8 mouse cellular contexts compared by ENCODE assay signal in the genomic region with DNA sequence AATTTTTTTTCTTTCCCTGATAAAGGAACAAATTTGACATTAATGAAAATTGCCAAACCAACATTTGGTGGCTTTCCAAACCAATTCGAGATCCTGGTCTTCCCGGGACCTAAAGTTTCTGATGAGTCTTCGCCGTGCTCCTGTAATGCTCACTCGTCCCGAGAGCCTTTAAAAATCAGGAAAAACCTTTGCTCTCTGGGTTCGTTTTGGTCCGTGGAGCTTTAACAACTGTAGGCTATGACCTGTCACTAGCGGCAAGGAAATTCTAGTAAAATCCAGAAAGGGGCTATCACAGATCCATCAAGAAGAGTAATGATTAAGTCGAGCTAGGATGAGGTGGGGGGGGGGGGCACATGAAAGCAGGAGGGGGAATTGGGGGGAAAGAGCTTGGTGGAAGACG. TPM values are rescaled to one million over a fixed set of nuclear protein-coding genes. Genes with fewer than 3 reads are reported as not detected.
DNase-seq lines count a peak whose midpoint lies in the region; ATAC-seq lines count a peak whose summit lies in the region.

No protein-coding gene starts in this region.

- H3K36me3 ChIP-seq in lung, embryonic 15.5 days: peaks cover 40% of the 10 kb centered on the region
- H3K36me3 ChIP-seq in embryonic facial prominence, embryonic 15.5 days: peaks cover 38% of the 10 kb centered on the region
- peaks cover 39% of the 10 kb centered on the region for H3K36me3 ChIP-seq in neural tube, embryonic 15.5 days

- peak overlapping the region; percentile 72 for H3K4me3 ChIP-seq in lung, embryonic 15.5 days
- H3K4me3 ChIP-seq in embryonic facial prominence, embryonic 15.5 days (replicated peaks): peak overlapping the region; percentile 57
- peak overlapping the region; percentile 67 for H3K4me3 ChIP-seq in neural tube, embryonic 15.5 days (replicated peaks)

- no peaks in the 10 kb centered on the region for H3K27me3 ChIP-seq in lung, embryonic 15.5 days
- no peaks in the 10 kb centered on the region for H3K27me3 ChIP-seq in embryonic facial prominence, embryonic 15.5 days
- H3K27me3 ChIP-seq in neural tube, embryonic 15.5 days (replicated peaks): no peaks in the 10 kb centered on the region

- H3K27ac ChIP-seq in lung, embryonic 15.5 days: peak overlapping the region; percentile 86
- H3K27ac ChIP-seq in embryonic facial prominence, embryonic 15.5 days (replicated peaks): peak overlapping the region; percentile 88
- H3K27ac ChIP-seq in neural tube, embryonic 15.5 days (replicated peaks): peak overlapping the region; percentile 89

- peaks cover 15% of the 10 kb centered on the region for H3K4me1 ChIP-seq in lung, embryonic 15.5 days
- peaks cover 4% of the 10 kb centered on the region; the same call in 1 of the 2 replicates for H3K4me1 ChIP-seq in embryonic facial prominence, embryonic 15.5 days
- H3K4me1 ChIP-seq in neural tube, embryonic 15.5 days: peaks cover 19% of the 10 kb centered on the region

- no peaks in the 10 kb centered on the region for H3K9me3 ChIP-seq in lung, embryonic 15.5 days
- no peaks in the 10 kb centered on the region for H3K9me3 ChIP-seq in embryonic facial prominence, embryonic 15.5 days (replicated peaks)
- H3K9me3 ChIP-seq in neural tube, embryonic 15.5 days (replicated peaks): no peaks in the 10 kb centered on the region

- under 1% methylated on average over 11 of the region's 11 CpGs for WGBS in lung, embryonic 15.5 days
- WGBS in embryonic facial prominence, embryonic 15.5 days: 2% methylated on average over 11 of the region's 11 CpGs
- WGBS in neural tube, embryonic 15.5 days: 5% methylated on average over 10 of the region's 11 CpGs

- peak overlapping the region; percentile 53 for H3K4me2 ChIP-seq in lung, embryonic 15.5 days
- peak overlapping the region; percentile 56 for H3K4me2 ChIP-seq in embryonic facial prominence, embryonic 15.5 days (replicated peaks)
- peak overlapping the region; percentile 62 for H3K4me2 ChIP-seq in neural tube, embryonic 15.5 days

- H3K9ac ChIP-seq in lung, embryonic 15.5 days: peak overlapping the region; percentile 84
- H3K9ac ChIP-seq in embryonic facial prominence, embryonic 15.5 days: peak overlapping the region; percentile 57
- peak overlapping the region; percentile 80 for H3K9ac ChIP-seq in neural tube, embryonic 15.5 days (replicated peaks)

- DNase-seq in lung, postnatal 25 days (ENCODE audit: low spot score): no peak
- peak; percentile 29 for DNase-seq in kidney, postnatal 14 days
- no peak for DNase-seq in gastrocnemius, adult 18-20 months (ENCODE audit: low spot score)
- no peak for DNase-seq in spleen, postnatal 4 days (ENCODE audit: low spot score in 2 of 2)
- DNase-seq in adrenal gland, adult 2 months: no peak

- 0 out of 2 replicates have a peak, but pooled peaks have one; percentile 2 for ATAC-seq in lung, embryonic 15.5 days (ENCODE audit: borderline replicate concordance, extremely low read depth, low FRiP score, low TSS enrichment)
- no peak for ATAC-seq in embryonic facial prominence, embryonic 15.5 days (ENCODE audit: insufficient number of reproducible peaks, low FRiP score, low TSS enrichment, low read depth)
- no peak; the same call in 1 of the 2 replicates for ATAC-seq in neural tube, embryonic 15.5 days (ENCODE audit: low FRiP score)

RNA-seq across cellular contexts. Expression of a gene that starts 0.6 kb away (rescaled TPM):
- 171 and 175 TPM in 2 replicates for polyA plus RNA-seq in lung, embryonic 15.5 days (2015; fragmentation: Nextera tagmentation; extraction: Ambion mirVana)
- polyA plus RNA-seq in embryonic facial prominence, embryonic 15.5 days (2015; fragmentation: Nextera tagmentation; extraction: Ambion mirVana): 136 and 145 TPM in 2 replicates
- 77.2 and 88.4 TPM in 2 replicates for polyA plus RNA-seq in neural tube, embryonic 15.5 days (2015; fragmentation: Nextera tagmentation; extraction: Ambion mirVana)
- total RNA-seq in gastrocnemius, adult 18-20 months (2021): 10 to 100 TPM; 36.7 to 37.9 TPM
- 10 to 100 TPM; 74.6 to 85.9 TPM for total RNA-seq in adrenal gland, adult 2 months (2021)
- polyA plus RNA-seq in adrenal gland, adult 2 months (2012; rRNA removed): 6.5 and 8.0 TPM in 2 replicates

RNA-seq across cellular contexts. Expression of a gene that starts 9.4 kb away (rescaled TPM):
- polyA plus RNA-seq in lung, embryonic 15.5 days (2015; fragmentation: Nextera tagmentation; extraction: Ambion mirVana): 62.2 and 63.9 TPM in 2 replicates
- 82.4 and 84.0 TPM in 2 replicates for polyA plus RNA-seq in embryonic facial prominence, embryonic 15.5 days (2015; fragmentation: Nextera tagmentation; extraction: Ambion mirVana)
- polyA plus RNA-seq in neural tube, embryonic 15.5 days (2015; fragmentation: Nextera tagmentation; extraction: Ambion mirVana): 53.8 and 56.8 TPM in 2 replicates
- total RNA-seq in gastrocnemius, adult 18-20 months (2021): 10 to 100 TPM; 38.2 to 40.1 TPM
- 10 to 100 TPM; 73.1 to 74.1 TPM for total RNA-seq in adrenal gland, adult 2 months (2021)
- polyA plus RNA-seq in adrenal gland, adult 2 months (2012; rRNA removed): 296 and 305 TPM in 2 replicates

RNA-seq across cellular contexts. Expression of a gene that starts 18.4 kb away (rescaled TPM):
- 1.3 and 8.2 TPM in 2 replicates for polyA plus RNA-seq in lung, embryonic 15.5 days (2015; fragmentation: Nextera tagmentation; extraction: Ambion mirVana)
- polyA plus RNA-seq in embryonic facial prominence, embryonic 15.5 days (2015; fragmentation: Nextera tagmentation; extraction: Ambion mirVana): 0.41 and 0.47 TPM in 2 replicates
- 0.19 and 43.5 TPM in 2 replicates for polyA plus RNA-seq in neural tube, embryonic 15.5 days (2015; fragmentation: Nextera tagmentation; extraction: Ambion mirVana)
- not detected for total RNA-seq in gastrocnemius, adult 18-20 months (2021)
- total RNA-seq in adrenal gland, adult 2 months (2021): not detected
- polyA plus RNA-seq in adrenal gland, adult 2 months (2012; rRNA removed): 0.27 TPM in 1 of 2 replicates, not detected in the other

RNA-seq across cellular contexts. Expression of a gene that starts 29.9 kb away (rescaled TPM):
- polyA plus RNA-seq in lung, embryonic 15.5 days (2015; fragmentation: Nextera tagmentation; extraction: Ambion mirVana): 83.0 and 83.6 TPM in 2 replicates
- polyA plus RNA-seq in embryonic facial prominence, embryonic 15.5 days (2015; fragmentation: Nextera tagmentation; extraction: Ambion mirVana): 74.2 and 78.2 TPM in 2 replicates
- polyA plus RNA-seq in neural tube, embryonic 15.5 days (2015; fragmentation: Nextera tagmentation; extraction: Ambion mirVana): 72.2 and 76.1 TPM in 2 replicates
- 1 to 10 TPM; 7.0 to 8.2 TPM for total RNA-seq in gastrocnemius, adult 18-20 months (2021)
- total RNA-seq in adrenal gland, adult 2 months (2021): 10 to 100 TPM; 53.7 to 59.5 TPM
- 53.9 and 56.7 TPM in 2 replicates for polyA plus RNA-seq in adrenal gland, adult 2 months (2012; rRNA removed)

RNA-seq across cellular contexts. Expression of a gene that starts 52.9 kb away (rescaled TPM):
- 1.3 and 1.8 TPM in 2 replicates for polyA plus RNA-seq in lung, embryonic 15.5 days (2015; fragmentation: Nextera tagmentation; extraction: Ambion mirVana)
- polyA plus RNA-seq in embryonic facial prominence, embryonic 15.5 days (2015; fragmentation: Nextera tagmentation; extraction: Ambion mirVana): 2.0 and 2.1 TPM in 2 replicates
- 1.7 and 1.9 TPM in 2 replicates for polyA plus RNA-seq in neural tube, embryonic 15.5 days (2015; fragmentation: Nextera tagmentation; extraction: Ambion mirVana)
- 1 to 10 TPM; 2.2 to 3.4 TPM for total RNA-seq in gastrocnemius, adult 18-20 months (2021)
- 1 to 10 TPM; 1.2 to 6.5 TPM for total RNA-seq in adrenal gland, adult 2 months (2021)
- polyA plus RNA-seq in adrenal gland, adult 2 months (2012; rRNA removed): 1.0 and 4.0 TPM in 2 replicates
